Mouse (Mus musculus) bone marrow, adult 2 months (tissue): ENCODE measurements around the gene Nrg4. TPM values are rescaled to one million over a fixed set of nuclear protein-coding genes. Genes with fewer than 3 reads are reported as not detected.
A peak's percentile ranks its signal among the peaks of the same experiment; 100 is the strongest.

ENCODE experiments used
- H3K27ac ChIP-seq: fragments of 200-500 bp; 2 replicates; pipeline ENCODE4 v1.5.1; 2012; ENCODE audit warnings: low read depth, mild to moderate bottlenecking, control low read depth, inconsistent platforms, low read length; ENCODE audit not compliant: control insufficient read depth, poor library complexity, insufficient read depth
- H3K4me1 ChIP-seq: fragments of 200-500 bp; 2 replicates; pipeline ENCODE4 v1.6.1; 2011; ENCODE audit warnings: low read length; ENCODE audit not compliant: control insufficient read depth, insufficient read depth
- H3K4me3 ChIP-seq: fragments of 200-500 bp; replicated peaks from 2 replicates; pipeline ENCODE3; 2011; ENCODE audit warnings: mild to moderate bottlenecking, low read depth, low read length, control low read depth; ENCODE audit not compliant: control insufficient read depth
- CTCF ChIP-seq: fragments of 200-500 bp; IDR thresholded peaks from 2 replicates; pipeline ENCODE4 v1.5.1; 2011; ENCODE audit warnings: low read length, control low read depth; ENCODE audit not compliant: control insufficient read depth, insufficient read depth
- POLR2A ChIP-seq: fragments of 200-500 bp; IDR thresholded peaks from 2 replicates; pipeline ENCODE4 v1.6.1; 2011; ENCODE audit warnings: low read depth, mild to moderate bottlenecking, control low read depth, low read length, borderline replicate concordance; ENCODE audit not compliant: control insufficient read depth
- WGBS: fragments of 180-500 bp; shearing (Covaris S2); methylation state at CpG from one replicate; pipeline ENCODE4 v1.1.7; 2018; 5-methylcytosine and 5-hydroxymethylcytosine counted together
- polyA plus RNA-seq: library from polyadenylated mRNA; stranded (reverse); fragments of >200 nt; gene quantifications from 2 replicates; pipeline ENCODE4 v1.2.4, GENCODE M21; 2011; ENCODE audit warnings: low replicate concordance; ENCODE audit not compliant: missing spikeins, insufficient read depth, insufficient read length

The Nrg4 gene
- polyA plus RNA-seq, result 1.2 and 1.8 TPM in 2 replicates

DNA sequence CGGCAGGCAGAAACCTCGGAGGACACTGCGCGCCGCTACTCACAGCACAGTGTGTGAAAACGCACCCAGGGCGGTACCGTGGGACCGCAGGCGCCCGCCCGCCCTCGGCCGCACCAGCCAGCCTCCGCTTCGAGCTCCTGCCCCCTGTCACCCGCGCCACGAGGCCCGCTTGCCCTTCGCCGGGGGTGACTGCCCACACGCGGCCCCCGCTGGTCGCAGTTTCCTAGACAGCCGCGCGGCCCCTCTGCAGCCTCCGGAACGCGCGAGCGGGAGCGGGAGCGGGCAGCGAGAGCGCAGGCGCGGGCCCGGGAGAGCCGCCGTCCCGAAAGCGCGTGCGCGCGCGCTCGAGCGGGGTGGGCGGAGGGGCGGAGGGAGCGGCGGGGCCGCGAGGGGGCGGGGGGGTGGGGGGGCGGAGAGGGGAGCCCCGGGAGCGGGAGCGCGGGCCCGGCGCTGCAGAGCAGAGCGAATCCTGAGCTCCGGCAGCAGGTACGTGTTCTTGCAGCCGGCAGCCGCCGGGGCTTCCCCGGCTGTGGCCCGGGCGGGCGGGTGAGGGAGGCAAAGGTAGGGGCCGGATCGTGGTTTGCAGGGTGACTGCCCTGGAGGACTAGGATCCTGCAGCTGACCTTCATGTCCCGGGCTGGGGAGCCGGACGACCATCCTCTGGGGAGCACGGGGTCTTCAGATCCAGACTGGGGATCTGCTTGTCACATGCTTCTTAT lies at the start of gene Nrg4, which contains the start of gene Tmem266:
TSS of gene Nrg4 (minus strand) at position 330 of the 719 bp plus-strand sequence.
TSS of gene Tmem266 (plus strand) at position 399 of the 719 bp plus-strand sequence.
- WGBS, result under 1% methylated on average over 63 of the region's 82 CpGs
- Histone ChIP-seq H3K27ac (no peak within 1 kb of the TSS), H3K4me3 (peak within 1 kb of the TSS; percentile 46), H3K4me1 (no peaks in the 10 kb centered on the region; the same call in 1 of the 2 replicates)
- no peak for TF ChIP-seq CTCF
- no peak for TF ChIP-seq POLR2A

DNA sequence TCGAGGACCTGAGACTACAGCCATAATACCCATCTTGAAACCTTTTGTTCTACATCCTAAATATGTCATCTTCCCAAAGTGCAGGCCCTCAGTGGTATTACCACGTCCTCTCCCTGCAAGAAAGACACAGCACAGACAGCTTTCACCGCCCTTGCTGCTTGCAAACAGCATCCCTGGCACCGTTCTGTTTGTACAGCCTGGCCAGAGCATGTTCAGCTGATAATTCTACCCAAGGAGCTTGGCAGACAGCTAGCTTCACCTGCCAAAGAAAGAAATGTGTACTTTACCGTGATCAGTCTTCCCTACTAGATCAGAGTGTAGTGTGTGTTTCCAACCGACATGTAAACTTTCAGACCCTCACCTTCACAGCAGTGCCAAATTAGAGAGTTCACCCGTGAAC lies 45.3 kb upstream of the Nrg4 start:
- Histone ChIP-seq H3K4me1 (no peaks in the 10 kb centered on the region), H3K4me3 (no peak overlapping the region), H3K27ac (no peak overlapping the region)
- TF ChIP-seq POLR2A (no peak), CTCF (no peak)
- 76% methylated on average over 7 of the region's 7 CpGs for WGBS

DNA sequence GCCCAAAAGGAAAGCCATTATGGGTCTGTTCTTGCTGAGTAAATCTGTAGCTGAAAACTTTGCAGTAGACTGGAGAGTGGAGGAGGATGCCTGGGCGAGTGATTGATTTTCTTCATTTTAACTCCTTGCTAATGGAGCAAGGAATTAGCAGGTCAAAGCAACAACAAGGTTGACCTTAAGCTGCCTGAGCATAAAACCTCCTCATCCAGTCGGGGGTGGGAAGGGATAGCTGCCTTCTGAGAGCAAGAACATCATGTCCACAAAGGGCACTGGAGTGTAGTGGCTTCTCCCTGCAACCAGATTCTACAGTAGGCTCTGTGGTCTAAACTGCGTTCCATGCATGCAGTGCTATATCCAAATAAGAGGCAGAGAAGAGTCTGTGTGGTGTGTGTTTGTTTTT lies 41.4 kb upstream of the Nrg4 start:
- Histone ChIP-seq H3K4me1 (no peaks in the 10 kb centered on the region; the same call in 1 of the 2 replicates), H3K27ac (no peak overlapping the region), H3K4me3 (no peak overlapping the region)
- 63% methylated on average over 3 of the region's 3 CpGs for WGBS
- TF ChIP-seq POLR2A, result no peak
- TF ChIP-seq CTCF, result no peak

DNA sequence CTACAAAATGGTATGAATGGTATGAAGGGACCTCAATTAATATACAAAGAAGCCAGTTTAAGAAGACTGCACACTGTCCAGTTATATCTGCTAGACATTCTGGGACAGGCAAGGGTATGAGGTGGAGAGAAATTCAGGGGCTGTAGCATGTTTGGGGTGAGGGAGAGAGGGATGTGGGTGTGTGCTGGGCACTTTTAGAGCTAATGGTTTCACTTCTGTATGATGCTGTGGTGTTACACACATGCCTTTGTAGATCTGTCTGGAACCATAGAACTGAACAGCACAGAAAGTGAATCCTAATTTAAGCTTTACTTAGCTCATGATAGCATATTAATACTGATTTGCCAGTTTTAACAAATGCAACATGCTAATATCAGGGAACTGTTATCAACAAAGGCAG lies 37.1 kb upstream of the Nrg4 start:
- Histone ChIP-seq H3K4me3 (no peak overlapping the region), H3K27ac (no peak overlapping the region), H3K4me1 (no peaks in the 10 kb centered on the region; the same call in 1 of the 2 replicates)
- TF ChIP-seq CTCF, result no peak
- no peak for TF ChIP-seq POLR2A

DNA sequence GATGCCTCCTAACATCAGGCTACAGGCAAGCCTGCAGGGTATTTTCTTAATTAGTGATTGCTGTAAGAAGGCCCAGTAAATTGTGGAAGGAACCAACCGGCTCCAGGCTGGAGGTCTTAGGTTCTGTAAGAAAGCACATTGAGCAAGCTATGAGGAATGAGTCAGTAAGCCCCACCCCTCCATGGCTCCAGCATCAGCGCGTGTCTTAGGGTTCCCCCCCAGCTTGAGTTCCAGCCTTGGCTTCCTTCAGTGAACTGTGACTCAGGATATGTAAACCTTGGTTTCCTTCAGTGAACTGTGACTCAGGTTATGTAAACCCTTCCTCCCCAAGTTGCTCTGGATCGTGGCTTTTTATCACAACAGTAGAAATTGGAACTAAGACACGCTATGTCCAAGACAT lies 35.3 kb upstream of the Nrg4 start:
- TF ChIP-seq CTCF (no peak), POLR2A (no peak)
- 52% methylated on average over 5 of the region's 5 CpGs for WGBS
- no peak overlapping the region for H3K4me3 ChIP-seq
- H3K27ac ChIP-seq, result no peak overlapping the region
- H3K4me1 ChIP-seq, result no peaks in the 10 kb centered on the region; the same call in 1 of the 2 replicates

DNA sequence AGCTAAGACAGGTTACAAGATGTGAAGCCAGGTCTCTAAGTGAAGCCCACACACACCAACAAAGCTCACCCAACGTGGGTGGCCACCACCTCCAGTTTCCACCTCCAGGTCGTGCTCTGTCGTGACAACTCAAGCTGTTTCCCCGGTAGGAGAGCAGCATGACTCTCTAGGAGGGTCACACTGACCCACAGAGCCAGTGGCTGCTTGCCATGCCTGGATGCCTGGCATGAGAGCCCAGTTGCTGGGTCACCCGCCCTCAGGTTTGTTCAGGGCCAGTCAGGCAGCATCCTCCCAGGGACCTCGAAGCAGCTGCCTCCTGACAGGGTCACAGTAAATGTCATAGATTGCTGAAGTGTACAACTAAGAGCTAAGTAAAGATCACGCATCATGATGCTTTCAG lies 34.2 kb upstream of the Nrg4 start:
- TF ChIP-seq CTCF, result no peak
- TF ChIP-seq POLR2A, result no peak
- H3K4me3 ChIP-seq, result no peak overlapping the region
- H3K4me1 ChIP-seq, result no peaks in the 10 kb centered on the region; the same call in 1 of the 2 replicates
- no peak overlapping the region for H3K27ac ChIP-seq
- WGBS, result 68% methylated on average over 7 of the region's 7 CpGs

DNA sequence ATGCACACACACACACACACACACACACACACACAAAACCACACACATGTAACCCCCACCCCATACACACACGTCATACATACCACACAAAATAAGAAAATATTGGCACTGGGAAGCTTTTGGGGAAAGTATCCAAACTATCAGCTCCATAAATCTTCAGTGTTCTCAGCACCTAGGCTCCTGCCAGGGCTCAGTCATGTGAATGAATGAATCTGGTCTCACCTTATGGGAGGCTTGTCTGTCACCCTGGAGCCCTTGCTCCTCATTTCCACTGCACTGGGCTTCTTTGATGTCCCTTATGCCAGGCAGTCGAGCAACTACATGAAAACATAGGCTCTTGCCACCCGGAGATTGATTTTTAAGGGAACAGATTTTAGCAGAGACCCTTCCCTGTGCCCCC lies 33.7 kb upstream of the Nrg4 start:
- Histone ChIP-seq H3K27ac (no peak overlapping the region), H3K4me1 (no peaks in the 10 kb centered on the region; the same call in 1 of the 2 replicates), H3K4me3 (no peak overlapping the region)
- TF ChIP-seq POLR2A (no peak), CTCF (no peak)
- WGBS, result 76% methylated on average over 3 of the region's 3 CpGs

DNA sequence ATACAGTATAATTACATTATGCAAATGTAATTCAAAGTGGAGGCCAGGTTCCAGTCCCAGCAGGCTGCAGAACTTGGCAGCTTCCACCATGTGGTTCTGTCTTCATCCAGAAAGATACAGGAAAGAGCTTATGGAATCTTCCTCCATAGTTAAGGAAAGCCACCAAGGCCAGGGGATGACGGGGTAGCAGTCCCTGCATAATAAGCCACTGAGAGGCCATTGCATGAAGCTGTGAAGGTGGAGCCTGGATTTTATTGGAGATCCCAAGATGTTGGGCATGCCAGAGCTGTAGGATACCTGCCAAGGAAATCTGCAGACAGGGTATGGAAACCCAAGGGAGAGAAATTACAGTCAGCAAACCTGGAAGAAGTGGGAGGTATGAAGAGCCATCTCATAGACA lies 30.5 kb upstream of the Nrg4 start:
- no peak for TF ChIP-seq POLR2A
- 61% methylated on average over 1 of the region's 1 CpGs for WGBS
- H3K27ac ChIP-seq, result no peak overlapping the region
- H3K4me1 ChIP-seq, result no peaks in the 10 kb centered on the region
- H3K4me3 ChIP-seq, result no peak overlapping the region

DNA sequence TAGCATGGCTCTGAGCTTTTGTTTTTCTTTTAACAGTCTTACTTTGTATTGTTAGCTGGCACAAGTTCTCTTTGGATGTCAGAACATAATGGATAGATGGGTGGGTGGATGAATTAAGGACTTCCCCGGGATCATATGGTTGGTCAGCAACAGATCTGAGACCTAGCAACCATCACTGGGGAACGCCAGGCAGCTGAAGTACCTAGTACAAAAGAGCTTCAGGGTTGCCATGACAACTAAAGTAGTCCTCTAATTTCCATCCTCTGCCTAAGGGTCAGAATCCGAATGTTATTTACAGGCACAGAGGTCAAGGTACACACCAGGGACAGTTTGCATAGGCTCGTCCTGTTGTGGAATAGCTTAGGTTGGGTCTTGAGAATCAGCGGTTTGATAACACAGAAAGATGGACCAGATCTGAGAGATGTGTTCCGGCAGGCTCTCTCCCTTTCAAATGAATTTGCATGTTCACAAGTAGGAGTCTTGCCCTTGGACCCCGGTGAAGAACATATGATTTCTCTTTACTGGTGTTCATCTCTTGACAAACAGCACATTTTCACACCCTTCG lies 28.7 kb upstream of the Nrg4 start:
- no peak for TF ChIP-seq POLR2A
- no peak for TF ChIP-seq CTCF
- WGBS, result 81% methylated on average over 8 of the region's 8 CpGs
- Histone ChIP-seq H3K27ac (no peak overlapping the region), H3K4me3 (no peak overlapping the region), H3K4me1 (no peaks in the 10 kb centered on the region)
